Mouse (Mus musculus) right cerebral cortex, postnatal 4 days (tissue): Measurements from ENCODE around the gene Fam129b.

Experiments
- DNase-seq: peaks from one replicate; pipeline ENCODE4 v3.0.0-alpha.2; 2022

Gene Fam129b

GRCm38 (mm10) chr2:32966689-32967631, 91.0 kb downstream of the Fam129b start:
- DNase-seq = peak; percentile 81

- DNase-seq = no peak
Measured at GRCm38 (mm10) chr2:32968024-32968614, 92.2 kb downstream of the Fam129b start.

GRCm38 (mm10) chr2:32969326-32969725, 93.4 kb downstream of the Fam129b start:
- DNase-seq = no peak

GRCm38 (mm10) chr2:32971235-32971634, 95.3 kb downstream of the Fam129b start:
- no peak for DNase-seq

GRCm38 (mm10) chr2:32974216-32974615, 98.3 kb downstream of the Fam129b start:
- DNase-seq = no peak
